Mouse (Mus musculus) bone marrow macrophage, adult 2 months (primary cell): ENCODE measurements around the gene B4galnt1. TPM values are rescaled to one million over a fixed set of nuclear protein-coding genes. Genes with fewer than 3 reads are reported as not detected.

Experiments used
- H3K27ac ChIP-seq: 2 replicates; pipeline ENCODE4 v1.5.1; 2012; ENCODE audit warnings: low read depth, low read length; ENCODE audit not compliant: insufficient read depth
- H3K4me1 ChIP-seq: 2 replicates; pipeline ENCODE4 v1.6.1; 2012; ENCODE audit warnings: low read length; ENCODE audit not compliant: control insufficient read depth, insufficient read depth
- H3K4me3 ChIP-seq: 2 replicates; pipeline ENCODE4 v1.5.1; 2012; ENCODE audit warnings: mild to moderate bottlenecking, low read length, moderate library complexity; ENCODE audit not compliant: insufficient read depth
- CTCF ChIP-seq: IDR thresholded peaks from 2 replicates; pipeline ENCODE4 v1.5.1; 2012; ENCODE audit warnings: low read depth, mild to moderate bottlenecking, low read length, moderate library complexity
- POLR2A ChIP-seq: IDR thresholded peaks from 2 replicates; pipeline ENCODE4 v1.6.1; 2012; ENCODE audit warnings: mild to moderate bottlenecking, low read depth, low read length, borderline replicate concordance
- polyA plus RNA-seq: library from polyadenylated mRNA; stranded (reverse); fragments of >200 nt; gene quantifications from 2 replicates; pipeline ENCODE4 v1.2.4, GENCODE M21; 2012; ENCODE audit not compliant: missing spikeins, insufficient read depth, insufficient read length

The B4galnt1 gene
- polyA plus RNA-seq, 1 experiment = 50.6 TPM

DNA sequence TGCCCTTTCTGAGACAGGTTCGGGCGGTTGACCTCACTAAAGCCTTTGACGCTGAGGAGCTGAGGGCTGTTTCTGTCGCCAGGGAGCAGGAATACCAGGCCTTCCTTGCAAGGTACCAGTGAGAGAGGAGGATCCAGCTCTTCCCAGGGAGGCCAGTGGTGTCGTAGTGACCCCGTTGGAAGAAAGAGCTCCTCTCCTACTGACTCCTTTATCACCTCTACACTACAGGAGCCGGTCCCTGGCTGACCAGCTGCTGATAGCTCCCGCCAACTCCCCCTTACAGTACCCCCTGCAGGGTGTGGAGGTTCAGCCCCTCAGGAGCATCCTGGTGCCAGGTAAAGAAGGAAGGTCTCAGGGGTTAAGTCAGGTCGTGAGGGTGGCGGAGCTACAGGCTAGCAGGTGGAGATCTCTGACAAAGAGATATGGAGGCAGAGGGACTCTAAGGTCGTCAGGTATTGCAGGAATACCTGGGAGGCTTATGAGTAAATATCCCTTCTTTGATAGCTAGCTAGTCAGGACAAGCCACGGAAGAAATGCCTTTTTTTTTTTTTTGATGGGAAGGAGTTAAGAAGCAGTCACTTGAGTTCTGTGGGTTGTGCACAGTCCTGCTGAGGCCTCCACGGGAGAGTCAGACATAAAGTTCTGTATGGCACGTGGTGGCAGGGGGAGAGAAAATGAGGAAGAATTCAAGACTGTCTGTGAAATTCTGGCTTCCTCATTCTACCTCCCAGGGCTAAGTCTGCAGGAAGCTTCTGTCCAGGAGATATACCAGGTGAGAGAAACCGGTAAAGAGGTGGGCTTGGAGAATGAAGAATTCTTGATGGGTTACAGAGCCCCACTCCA, 2.0 kb downstream of the B4galnt1 start:
- peak overlapping the region; percentile 94 for H3K4me3 ChIP-seq
- H3K4me1 ChIP-seq = peaks cover 18% of the 10 kb centered on the region
- peak overlapping the region; percentile 91 for H3K27ac ChIP-seq
- no peak for TF ChIP-seq CTCF

DNA sequence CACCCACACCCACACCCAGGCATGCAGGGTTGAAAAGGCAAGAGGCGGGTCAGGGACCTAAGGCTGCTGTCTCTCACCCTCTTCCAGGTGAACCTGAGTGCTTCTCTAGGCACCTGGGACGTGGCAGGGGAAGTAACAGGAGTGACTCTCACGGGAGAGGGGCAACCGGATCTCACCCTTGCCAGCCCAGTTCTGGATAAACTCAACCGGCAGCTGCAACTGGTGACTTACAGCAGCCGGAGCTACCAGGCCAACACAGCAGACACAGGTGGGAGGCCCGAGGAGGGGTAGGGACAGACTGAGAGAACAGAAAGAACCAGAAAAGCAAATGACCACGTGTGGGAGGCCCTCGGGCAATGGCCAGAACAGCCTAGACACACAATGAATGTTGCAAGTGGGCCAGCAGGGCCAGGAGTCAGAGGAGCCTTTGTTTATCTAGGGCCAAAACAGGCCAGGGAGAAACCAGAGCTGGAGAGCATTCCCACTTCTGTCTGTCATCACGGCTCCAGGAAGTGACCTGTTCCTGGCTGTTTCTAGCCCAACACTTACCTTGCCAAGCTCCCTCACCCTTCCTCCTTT, 2.7 kb downstream of the B4galnt1 start:
- TF ChIP-seq POLR2A = no peak
- no peak for TF ChIP-seq CTCF
- Histone ChIP-seq H3K27ac (no peak overlapping the region), H3K4me1 (peaks cover 15% of the 10 kb centered on the region), H3K4me3 (peak overlapping the region; percentile 94)

DNA sequence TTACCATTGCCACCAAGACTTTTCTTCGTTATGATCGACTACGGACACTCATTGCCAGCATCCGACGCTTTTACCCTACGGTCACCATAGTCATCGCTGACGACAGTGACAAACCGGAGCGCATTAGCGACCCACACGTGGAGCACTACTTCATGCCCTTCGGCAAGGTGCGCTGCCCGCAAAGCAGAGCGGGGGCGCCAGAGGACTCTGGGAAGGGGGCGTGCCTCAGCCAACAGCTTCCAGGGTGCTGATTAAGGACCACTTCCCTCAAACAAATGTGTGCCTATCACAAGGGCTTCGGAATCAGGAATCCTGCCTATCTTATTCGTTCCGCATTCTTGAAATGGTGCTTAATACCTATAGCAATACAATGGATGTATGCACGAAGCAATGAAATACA, 5.0 kb downstream of the B4galnt1 start:
- Histone ChIP-seq H3K4me1 (peaks cover 7% of the 10 kb centered on the region), H3K27ac (no peak overlapping the region), H3K4me3 (no peak overlapping the region)
- no peak for TF ChIP-seq POLR2A
- no peak for TF ChIP-seq CTCF

DNA sequence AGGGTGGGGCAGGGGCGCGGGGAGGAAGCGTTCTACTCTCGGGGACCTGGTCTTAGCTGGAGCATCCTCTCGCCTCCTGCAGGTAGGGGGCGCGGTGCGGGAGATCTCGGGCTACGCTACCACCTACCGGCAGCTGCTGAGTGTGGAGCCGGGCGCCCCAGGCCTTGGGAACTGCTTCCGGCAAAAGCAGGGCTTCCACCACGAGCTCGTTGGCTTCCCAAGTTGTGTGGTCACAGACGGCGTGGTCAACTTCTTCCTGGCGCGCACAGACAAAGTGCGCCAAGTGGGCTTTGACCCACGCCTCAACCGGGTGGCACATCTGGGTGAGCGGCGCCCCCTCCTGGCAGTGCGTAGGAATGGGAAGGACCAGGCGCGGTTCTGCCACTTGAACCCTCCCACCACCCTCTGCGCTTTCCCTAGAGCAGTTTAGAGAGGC, 5.8 kb downstream of the B4galnt1 start:
- TF ChIP-seq CTCF = peak; percentile 85
- TF ChIP-seq POLR2A = no peak
- Histone ChIP-seq H3K4me3 (no peak overlapping the region), H3K27ac (no peak overlapping the region), H3K4me1 (peaks cover 7% of the 10 kb centered on the region)

DNA sequence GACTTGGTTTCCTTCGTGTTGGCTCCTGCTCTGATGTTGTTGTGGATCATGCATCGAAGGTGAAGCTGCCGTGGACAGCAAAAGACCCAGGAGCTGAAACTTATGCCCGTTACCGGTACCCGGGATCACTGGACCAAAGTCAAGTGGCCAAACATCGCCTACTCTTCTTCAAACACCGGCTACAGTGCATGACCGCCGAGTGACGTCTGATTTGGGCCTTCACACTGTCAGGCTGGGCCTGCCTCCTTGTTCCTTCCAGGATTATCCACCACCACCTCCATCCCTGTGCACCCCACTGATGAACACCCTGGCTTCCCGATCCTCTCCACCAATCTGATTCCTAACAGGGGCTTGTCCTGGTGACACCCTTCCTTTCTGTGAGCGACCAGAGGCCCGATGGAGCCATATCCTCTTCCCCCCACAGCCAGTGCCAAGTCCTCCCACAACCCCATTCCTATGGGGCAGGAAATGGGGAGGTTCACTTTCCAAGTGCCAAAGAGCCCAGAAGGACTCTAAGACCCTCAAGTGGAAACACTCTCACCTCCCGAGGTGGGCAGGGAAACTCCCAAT, 6.7 kb downstream of the B4galnt1 start:
- H3K4me3 ChIP-seq = no peak overlapping the region
- no peak for TF ChIP-seq POLR2A
- TF ChIP-seq CTCF = no peak
- H3K27ac ChIP-seq = no peak overlapping the region
- H3K4me1 ChIP-seq = peaks cover 7% of the 10 kb centered on the region

DNA sequence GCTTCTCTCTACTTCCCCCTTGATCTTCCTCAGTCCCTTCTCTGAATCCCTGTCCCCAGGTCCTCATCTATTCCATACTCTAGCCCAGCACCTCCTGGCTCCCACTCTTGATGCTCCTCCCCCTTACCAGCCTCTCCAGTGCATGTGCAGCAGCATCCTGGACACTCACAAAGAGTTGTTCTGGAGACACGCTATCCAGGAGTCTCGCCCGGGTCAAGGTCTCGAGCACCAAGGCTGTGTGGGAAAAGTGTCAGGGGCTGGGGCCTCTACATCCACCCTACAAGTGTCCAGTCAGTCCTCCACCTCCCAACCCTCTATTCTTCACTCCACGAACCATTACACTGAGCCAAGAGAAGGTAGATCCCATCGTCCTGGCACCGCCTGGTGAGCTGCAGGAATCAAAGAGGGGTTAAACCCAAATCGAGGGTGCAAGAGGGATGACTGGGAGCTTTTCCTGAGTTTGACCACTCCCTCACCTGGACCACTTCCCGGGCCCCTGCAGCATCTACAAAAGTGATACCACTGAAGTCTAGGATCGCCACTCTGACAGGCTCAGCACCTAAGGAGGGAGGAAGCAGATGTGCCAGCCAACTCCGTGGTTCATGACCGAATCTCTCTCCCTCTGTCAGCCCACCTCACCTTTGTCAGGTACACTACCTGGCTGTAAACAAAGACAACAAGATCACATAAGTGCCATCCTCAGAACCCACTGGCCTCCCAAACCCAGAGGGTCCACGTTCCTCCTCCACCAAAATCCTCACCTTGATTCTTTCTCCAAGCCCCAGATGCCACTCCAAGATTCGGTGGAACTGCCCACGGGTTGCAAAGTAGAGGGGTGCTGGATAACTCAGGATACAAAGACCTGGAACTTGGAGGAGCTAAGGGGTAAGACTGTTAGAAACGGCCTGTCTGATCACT, 8.4 kb downstream of the B4galnt1 start:
- TF ChIP-seq CTCF = no peak
- Histone ChIP-seq H3K27ac (no peak overlapping the region), H3K4me1 (peaks cover 5% of the 10 kb centered on the region; the same call in 1 of the 2 replicates), H3K4me3 (no peak overlapping the region)

DNA sequence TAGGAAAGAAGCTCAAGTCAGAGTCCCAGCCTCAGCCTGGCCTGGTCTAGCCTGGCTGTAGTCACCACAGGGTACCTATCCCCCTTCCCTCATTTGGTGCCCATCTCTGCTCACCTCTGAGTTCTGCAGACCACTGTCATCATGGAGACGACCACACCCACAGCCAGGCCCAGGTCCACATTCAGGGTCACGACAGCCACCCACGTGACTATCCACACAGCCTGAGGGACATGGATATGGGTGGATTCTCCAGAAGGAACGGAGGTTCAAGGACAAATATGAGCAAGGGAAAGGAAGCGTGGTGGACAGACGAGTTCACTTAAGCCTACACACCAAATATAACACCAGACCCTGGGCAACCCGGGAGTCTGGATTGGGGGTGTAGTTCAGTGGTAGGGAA, 9.1 kb downstream of the B4galnt1 start:
- Histone ChIP-seq H3K4me1 (peaks cover 8% of the 10 kb centered on the region; the same call in 1 of the 2 replicates), H3K4me3 (no peak overlapping the region), H3K27ac (no peak overlapping the region)
- TF ChIP-seq POLR2A (no peak), CTCF (no peak)

DNA sequence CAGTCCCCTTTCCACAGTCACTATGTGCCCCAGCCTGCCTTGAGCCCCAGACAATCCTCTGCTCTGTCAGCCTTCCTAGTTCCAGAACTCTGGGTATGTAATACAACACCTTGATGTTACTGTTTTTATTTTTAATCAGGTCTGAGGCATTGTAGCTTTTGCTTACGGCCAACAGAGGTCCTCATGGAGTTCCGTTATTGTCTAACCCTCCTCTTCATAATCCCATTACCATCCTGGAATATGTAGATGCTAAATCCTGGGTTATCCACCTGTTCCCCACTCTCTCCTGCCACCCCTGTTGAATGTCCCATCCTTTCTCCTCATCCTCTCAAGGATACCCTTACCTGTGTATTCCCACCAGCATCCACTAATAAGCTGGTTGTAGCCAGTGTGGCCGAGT, 11.2 kb downstream of the B4galnt1 start:
- H3K27ac ChIP-seq = no peak overlapping the region
- peaks cover 8% of the 10 kb centered on the region; the same call in 1 of the 2 replicates for H3K4me1 ChIP-seq
- H3K4me3 ChIP-seq = no peak overlapping the region
- TF ChIP-seq POLR2A (no peak), CTCF (no peak)

DNA sequence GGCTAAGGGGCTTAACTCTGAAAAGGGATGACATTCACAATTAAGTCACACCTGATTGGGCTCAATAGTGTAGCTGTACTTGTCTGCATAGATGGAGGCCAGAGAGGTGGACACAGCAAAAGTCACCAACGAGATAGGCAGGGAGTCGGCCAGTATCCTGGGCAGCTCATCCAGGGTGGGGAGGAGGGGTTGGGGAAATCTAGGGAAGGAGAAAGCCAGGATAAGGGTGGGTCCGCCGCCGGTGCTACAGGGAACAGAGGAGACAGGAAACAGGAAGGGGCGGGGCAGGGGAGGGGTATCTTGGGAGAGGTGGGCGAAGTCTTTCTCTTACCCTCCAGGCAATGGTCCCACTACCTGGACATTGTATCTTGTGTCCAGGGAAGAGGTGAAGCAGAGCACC, 11.7 kb downstream of the B4galnt1 start:
- H3K4me3 ChIP-seq = no peak overlapping the region
- peaks cover 8% of the 10 kb centered on the region; the same call in 1 of the 2 replicates for H3K4me1 ChIP-seq
- no peak overlapping the region for H3K27ac ChIP-seq
- no peak for TF ChIP-seq POLR2A
- no peak for TF ChIP-seq CTCF
